Mouse (Mus musculus) CH12.LX (cell line): ENCODE results near the gene Ank2. TPM values are rescaled to one million over a fixed set of nuclear protein-coding genes. Genes with fewer than 3 reads are reported as not detected.

ENCODE experiments used
- DNase-seq: peaks from one replicate; pipeline ENCODE4 v3.0.0-alpha.2; 2013; ENCODE audit errors: extremely low read depth
- H3K27ac ChIP-seq: 2 replicates; pipeline ENCODE4 v1.5.1; 2012; ENCODE audit warnings: low read depth, mild to moderate bottlenecking, control low read depth, moderate library complexity; ENCODE audit not compliant: insufficient read depth
- H3K27me3 ChIP-seq: replicated peaks from 2 replicates; pipeline ENCODE3; 2012; ENCODE audit warnings: inconsistent platforms
- H3K36me3 ChIP-seq, 2 experiments: replicated peaks in 1 of 2; 2 replicates each; pipeline versions ENCODE3 to v1.6.1; 2012; ENCODE audit warnings: inconsistent platforms in 1 of 2, low read length in 1 of 2, mild to moderate bottlenecking in 1 of 2, mixed read lengths in 1 of 2, moderate library complexity in 1 of 2; ENCODE audit not compliant: control insufficient read depth in 1 of 2, insufficient read depth in 1 of 2
- H3K4me1 ChIP-seq, 2 experiments: 2 replicates each; pipeline ENCODE4 v1.6.1; 2012; ENCODE audit warnings: inconsistent platforms in 1 of 2, moderate library complexity in 1 of 2; ENCODE audit not compliant: insufficient read depth in 2 of 2, control insufficient read depth in 1 of 2
- H3K4me2 ChIP-seq: 2 replicates; pipeline ENCODE4 v1.6.1; 2012; ENCODE audit warnings: low read depth, mild to moderate bottlenecking, control low read depth; ENCODE audit not compliant: poor library complexity, insufficient read depth, severe bottlenecking
- H3K4me3 ChIP-seq, 3 experiments: fragments of 150-350 bp in 1 of 3; sonication (generic) in 1 of 3; replicated peaks in 1 of 3; 2 replicates each; pipeline versions ENCODE3 to v1.5.1; 2011 to 2012; ENCODE audit warnings: low read depth in 2 of 3, low read length in 2 of 3, mild to moderate bottlenecking in 2 of 3, moderate library complexity in 2 of 3, control low read depth in 1 of 3, improper control_type of control experiment in 1 of 3, inconsistent platforms in 1 of 3, mixed read lengths in 1 of 3; ENCODE audit not compliant: poor library complexity in 1 of 3
- H3K79me2 ChIP-seq: replicated peaks from 2 replicates; pipeline ENCODE4 v1.6.1; 2012; ENCODE audit warnings: mild to moderate bottlenecking, moderate library complexity; ENCODE audit not compliant: control insufficient read depth, poor library complexity, insufficient read depth, severe bottlenecking; ENCODE audit errors: extremely low read depth
- H3K9ac ChIP-seq: 2 replicates; pipeline ENCODE4 v1.6.1; 2012; ENCODE audit warnings: low read depth, mild to moderate bottlenecking, control low read depth, moderate library complexity; ENCODE audit not compliant: insufficient read depth
- H3K9me3 ChIP-seq: replicated peaks from 2 replicates; pipeline ENCODE3; 2012; ENCODE audit warnings: low read length, inconsistent platforms, mixed read lengths
- BHLHE40 ChIP-seq: IDR thresholded peaks from 2 replicates; pipeline ENCODE4 v1.6.1; 2011; ENCODE audit warnings: mild to moderate bottlenecking, low read depth, low read length, improper control_type of control experiment
- CHD1 ChIP-seq: IDR thresholded peaks from 2 replicates; pipeline ENCODE4 v1.6.1; 2012; ENCODE audit warnings: low read depth, low read length, improper control_type of control experiment, inconsistent platforms
- CHD2 ChIP-seq: IDR thresholded peaks from 2 replicates; pipeline ENCODE4 v1.6.1; 2011; ENCODE audit warnings: low read length, improper control_type of control experiment
- CTCF ChIP-seq, 2 experiments: IDR thresholded peaks in 1 of 2; conservative IDR thresholded peaks in 1 of 2; 2 replicates each; pipeline ENCODE4 v1.5.1; 2011 to 2012; ENCODE audit warnings: low read depth in 2 of 2, low read length in 2 of 2, improper control_type of control experiment in 1 of 2, inconsistent platforms in 1 of 2, mild to moderate bottlenecking in 1 of 2, moderate library complexity in 1 of 2
- E2F4 ChIP-seq: IDR thresholded peaks from 2 replicates; pipeline ENCODE4 v1.6.1; 2011; ENCODE audit warnings: low read depth, low read length, improper control_type of control experiment; ENCODE audit not compliant: insufficient replicate concordance
- EP300 ChIP-seq: IDR thresholded peaks from 2 replicates; pipeline ENCODE4 v1.6.1; 2011; ENCODE audit warnings: low read length, improper control_type of control experiment
- HCFC1 ChIP-seq: IDR thresholded peaks from 2 replicates; pipeline ENCODE4 v1.6.1; 2012; ENCODE audit warnings: low read depth, mild to moderate bottlenecking, inconsistent platforms, low read length, improper control_type of control experiment
- IRF4 ChIP-seq: IDR thresholded peaks from 2 replicates; pipeline ENCODE4 v1.6.1; 2014; ENCODE audit warnings: low read depth, mild to moderate bottlenecking, inconsistent platforms, low read length, improper control_type of control experiment
- JUN ChIP-seq: IDR thresholded peaks from 2 replicates; pipeline ENCODE4 v1.6.1; 2011; ENCODE audit warnings: low read depth, mild to moderate bottlenecking, low read length, improper control_type of control experiment, moderate library complexity; ENCODE audit not compliant: insufficient read depth
- JUND ChIP-seq: conservative IDR thresholded peaks from 2 replicates; pipeline ENCODE4 v1.6.1; 2011; ENCODE audit warnings: low read depth, low read length, improper control_type of control experiment
- MAX ChIP-seq: IDR thresholded peaks from 2 replicates; pipeline ENCODE4 v1.6.1; 2011; ENCODE audit warnings: low read length, improper control_type of control experiment
- MAZ ChIP-seq: IDR thresholded peaks from 2 replicates; pipeline ENCODE4 v1.6.1; 2012; ENCODE audit warnings: low read depth, mild to moderate bottlenecking, inconsistent platforms, low read length, improper control_type of control experiment, moderate library complexity
- MEF2A ChIP-seq: IDR thresholded peaks from 2 replicates; pipeline ENCODE4 v1.6.1; 2014; ENCODE audit warnings: low read depth, mild to moderate bottlenecking, inconsistent platforms, low read length, improper control_type of control experiment, borderline replicate concordance
- MYC ChIP-seq: IDR thresholded peaks from 2 replicates; pipeline ENCODE4 v1.6.1; 2011; ENCODE audit warnings: low read depth, mild to moderate bottlenecking, improper control_type of control experiment, low read length
- NELFE ChIP-seq: IDR thresholded peaks from 2 replicates; pipeline ENCODE4 v1.6.1; 2011; ENCODE audit warnings: low read depth, low read length, improper control_type of control experiment
- PAX5 ChIP-seq: IDR thresholded peaks from 2 replicates; pipeline ENCODE4 v1.6.1; 2012; ENCODE audit warnings: low read length, inconsistent platforms, mixed read lengths
- POLR2A ChIP-seq: IDR thresholded peaks from 2 replicates; pipeline ENCODE4 v1.6.1; 2011; ENCODE audit warnings: low read depth, mild to moderate bottlenecking, improper control_type of control experiment, low read length
- RAD21 ChIP-seq: IDR thresholded peaks from 2 replicates; pipeline ENCODE4 v1.6.1; 2011; ENCODE audit warnings: low read depth, mild to moderate bottlenecking, low read length, improper control_type of control experiment, moderate library complexity
- RCOR1 ChIP-seq: conservative IDR thresholded peaks from 2 replicates; pipeline ENCODE4 v1.6.1; 2012; ENCODE audit warnings: low read depth, mild to moderate bottlenecking, inconsistent platforms, low read length, improper control_type of control experiment
- SIN3A ChIP-seq: IDR thresholded peaks from 2 replicates; pipeline ENCODE4 v1.6.1; 2012; ENCODE audit warnings: low read length, improper control_type of control experiment, inconsistent platforms
- SMC3 ChIP-seq: IDR thresholded peaks from 2 replicates; pipeline ENCODE4 v1.6.1; 2011; ENCODE audit warnings: low read depth, low read length, improper control_type of control experiment
- TCF12 ChIP-seq: IDR thresholded peaks from 2 replicates; pipeline ENCODE4 v1.6.1; 2014; ENCODE audit warnings: low read depth, mild to moderate bottlenecking, inconsistent platforms, low read length, improper control_type of control experiment
- UBTF ChIP-seq: IDR thresholded peaks from 2 replicates; pipeline ENCODE4 v1.6.1; 2012; ENCODE audit warnings: low read depth, mild to moderate bottlenecking, inconsistent platforms, low read length, improper control_type of control experiment, moderate library complexity
- USF2 ChIP-seq: conservative IDR thresholded peaks from 2 replicates; pipeline ENCODE4 v1.6.1; 2011; ENCODE audit warnings: low read depth, low read length, improper control_type of control experiment
- ZC3H11A ChIP-seq: IDR thresholded peaks from 2 replicates; pipeline ENCODE4 v1.6.1; 2012; ENCODE audit warnings: low read depth, mild to moderate bottlenecking, inconsistent platforms, low read length, improper control_type of control experiment
- ZKSCAN1 ChIP-seq: IDR thresholded peaks from 2 replicates; pipeline ENCODE4 v1.6.1; 2012; ENCODE audit warnings: low read depth, inconsistent platforms, low read length, improper control_type of control experiment, borderline replicate concordance
- ZNF384 ChIP-seq: IDR thresholded peaks from 2 replicates; pipeline ENCODE4 v1.6.1; 2012; ENCODE audit warnings: low read depth, low read length, improper control_type of control experiment, inconsistent platforms
- dilution Hi-C: fragments of 300-500 bp; cut with MboI; formaldehyde crosslinking; loops from 2 replicates; pipeline ENCODE4 v1.14.3; 2020; ENCODE audit warnings: low sequenced_read_pairs; ENCODE audit not compliant: extremely low pct_unique_long_range_greater_than_20kb, extremely low pct_ligation_motif_present
- in situ Hi-C: fragments of 300-500 bp; cut with MboI; formaldehyde crosslinking; loops from 3 replicates; pipeline ENCODE4 v1.14.3; 2019; ENCODE audit warnings: low sequenced_read_pairs, low pct_ligation_motif_present, low pct_unique_long_range_greater_than_20kb, mixed read lengths
- polyA plus RNA-seq: library from polyadenylated mRNA; unstranded; fragments of >175 nt; gene quantifications from 2 replicates; pipeline ENCODE4 v1.2.1, GENCODE M21; 2012; ENCODE audit warnings: low read depth; ENCODE audit not compliant: insufficient read length
- total RNA-seq, 2 experiments: library from RNA; depleted of rRNA; stranded (reverse); fragments of 300-350 nt in 1 of 2; fragments of >200 nt in 1 of 2; gene quantifications; 2 replicates each; pipeline ENCODE4 v1.2.3; 2012 to 2014

Gene Ank2
- total and polyA plus RNA-seq, 3 experiments = 3.9 to 20.9 (median 12.2) TPM

GRCm38 (mm10) chr3:126903543-126903942 lies 595.6 kb downstream of the Ank2 start:
- Histone ChIP-seq H3K4me2 (no peak overlapping the region), H3K4me1 (no peaks in the 10 kb centered on the region), H3K4me3 (no peak overlapping the region), H3K9ac (no peak overlapping the region), H3K27me3 (no peaks in the 10 kb centered on the region), H3K27ac (no peak overlapping the region), H3K9me3 (no peaks in the 10 kb centered on the region), H3K36me3 (no peaks in the 10 kb centered on the region), H3K79me2 (no peaks in the 10 kb centered on the region)
- dilution Hi-C loops = no loop called here
- DNase-seq = peak; percentile 73
- no peak for TF ChIP-seq MAZ
- peak; percentile 95 for TF ChIP-seq ZNF384
- no peak for TF ChIP-seq MYC
- peak; percentile 31; the same call in 1 of the 2 replicates for TF ChIP-seq E2F4
- TF ChIP-seq ZC3H11A = peak; percentile 95
- TF ChIP-seq JUND = 0 out of 2 replicates have a peak, but pooled peaks have one; percentile 32
- TF ChIP-seq SMC3 = peak; percentile 97
- TF ChIP-seq BHLHE40 = peak; percentile 98
- peak; percentile 100 for TF ChIP-seq RAD21
- TF ChIP-seq CTCF (conservative IDR thresholded peaks at IDR 0.05 in 1 of 2, IDR thresholded peaks at IDR 0.05 in 1 of 2; ENCODE audit: low read depth in 2 of 2, low read length in 2 of 2) = peak; percentile 93 to 96
- TF ChIP-seq HCFC1 = peak; percentile 20; the same call in 1 of the 2 replicates
- peak; percentile 30; the same call in 1 of the 2 replicates for TF ChIP-seq IRF4
- no peak for TF ChIP-seq CHD2
- TF ChIP-seq MEF2A = 0 out of 2 replicates have a peak, but pooled peaks have one; percentile 29
- no peak for TF ChIP-seq RCOR1
- 0 out of 2 replicates have a peak, but pooled peaks have one; percentile 33 for TF ChIP-seq SIN3A
- in situ Hi-C loops = no loop called here

DNA sequence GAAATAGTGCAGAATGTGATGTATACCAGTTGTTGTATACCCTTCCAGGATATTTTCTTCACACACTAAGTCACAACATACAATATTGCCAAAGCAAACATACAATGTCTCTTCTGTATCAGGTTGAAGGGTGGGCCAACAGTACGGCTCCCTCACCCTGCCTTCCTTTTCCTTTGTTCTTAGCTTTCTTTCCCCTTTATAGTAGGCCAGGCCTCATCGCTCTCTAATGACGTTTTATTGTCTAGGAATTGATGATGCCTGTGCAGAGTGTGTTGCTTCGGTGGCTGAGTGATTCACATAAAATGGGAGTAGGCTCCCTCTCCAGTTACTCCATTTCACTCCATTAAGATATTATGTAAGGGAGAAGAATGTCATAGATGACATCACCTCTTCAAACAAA lies 612.5 kb downstream of the Ank2 start:
- Histone ChIP-seq H3K9ac (no peak overlapping the region), H3K36me3 (no peaks in the 10 kb centered on the region), H3K4me3 (no peak overlapping the region), H3K4me1 (peaks cover 0 to 5% of the 10 kb centered on the region in 2 experiments; a peak in 2 of 4 replicates), H3K79me2 (no peaks in the 10 kb centered on the region), H3K4me2 (no peak overlapping the region), H3K9me3 (no peaks in the 10 kb centered on the region), H3K27ac (no peak overlapping the region), H3K27me3 (no peaks in the 10 kb centered on the region)
- dilution Hi-C loops = no loop called here
- TF ChIP-seq HCFC1 (no peak), TCF12 (no peak), BHLHE40 (no peak), CHD2 (no peak), EP300 (no peak), SIN3A (no peak), UBTF (no peak), MAZ (no peak), NELFE (no peak), PAX5 (no peak), MAX (no peak), USF2 (no peak), CHD1 (no peak), POLR2A (no peak), ZKSCAN1 (no peak), RCOR1 (no peak), JUND (no peak), JUN (no peak), E2F4 (no peak)
- DNase-seq = no peak
- in situ Hi-C loops = no loop called here
